In the genomic region with DNA sequence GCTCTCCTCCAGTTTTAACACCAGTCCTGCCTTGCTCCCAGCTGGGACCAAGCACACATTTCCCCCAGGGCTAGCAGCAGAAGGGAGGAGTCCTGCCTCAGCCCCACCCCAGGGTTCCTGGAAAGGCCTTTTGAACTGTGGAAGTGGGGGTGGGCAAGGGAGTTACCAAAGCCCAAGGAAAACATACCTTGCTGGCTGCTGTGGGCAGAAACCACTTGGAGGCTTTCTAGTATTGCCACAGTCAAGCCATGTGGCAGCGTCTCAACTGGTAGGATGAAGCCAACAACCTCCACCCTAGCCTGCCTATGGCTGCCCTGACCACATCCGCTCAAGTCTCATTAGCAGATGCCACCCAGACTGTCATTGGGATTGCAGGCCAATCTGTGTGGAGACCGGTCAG, we compare ENCODE assay signal across 12 mouse cellular contexts. TPM values are rescaled to one million over a fixed set of nuclear protein-coding genes. Genes with fewer than 3 reads are reported as not detected.
DNase-seq lines count a peak whose midpoint lies in the region; ATAC-seq and TF ChIP-seq lines count a peak whose summit lies in the region.
"Had no signal": no experiment of that assay in that cellular context is flagged by ENCODE, and none has a peak within 500 bp of the region (broad histone marks: within the 10 kb centered on the region; RNA-seq: fewer than 3 reads in every experiment).

No protein-coding gene starts in this region.

- no peak overlapping the region for H3K4me3 ChIP-seq in cerebellum, adult 2 months (replicated peaks; ENCODE audit: insufficient read depth, low read depth, low read length)
- H3K4me3 ChIP-seq in macrophage (ENCODE audit: inconsistent target), result no peak overlapping the region
- H3K4me3 ChIP-seq: forebrain, embryonic 13.5 days had no signal

- H3K79me2 ChIP-seq in macrophage (ENCODE audit: inconsistent target), result peaks cover 14% of the 10 kb centered on the region

- TF ChIP-seq POLR2A in cerebellum, adult 2 months (IDR thresholded peaks at IDR 0.05; ENCODE audit: borderline replicate concordance, insufficient read depth, low read length), result no peak

- 30% methylated on average over 3 of the region's 3 CpGs for WGBS in cerebellum, adult 2 months
- WGBS in macrophage (ENCODE audit: missing documents), result 29% methylated on average over 3 of the region's 3 CpGs

- no peak for TF ChIP-seq CTCF in cerebellum, adult 2 months (IDR thresholded peaks at IDR 0.05; ENCODE audit: borderline replicate concordance, insufficient read depth, low read depth, low read length)

- peak; percentile 46 to 47 for DNase-seq in cerebellum, postnatal 10 days
- DNase-seq in cerebellum, adult 2 months, result no peak
- peak; percentile 79 for DNase-seq in CD4-positive helper T cell, adult 2 months (ENCODE audit: low read depth, low spot score)
- no peak for DNase-seq in urinary bladder, adult 18-20 months (ENCODE audit: low spot score in 2 of 2)
- DNase-seq in frontal cortex, postnatal 14 days (ENCODE audit: low spot score in 2 of 2), result no peak
- no peak for DNase-seq in ovary, postnatal 14 days (ENCODE audit: low spot score)
- DNase-seq: kidney, adult 11 months; right cerebral cortex, adult 18-20 months had no signal

- ATAC-seq in granulocyte monocyte progenitor cell, adult 5-6 weeks (replicated peaks; ENCODE audit: poor library complexity, severe bottlenecking), result peak; percentile 50
- ATAC-seq: forebrain, embryonic 13.5 days had no signal

- H3K4me1 ChIP-seq in cerebellum, adult 2 months (ENCODE audit: control insufficient read depth, insufficient read depth, low read length), result no peaks in the 10 kb centered on the region; the same call in 1 of the 2 replicates

- no peak overlapping the region for H3K27ac ChIP-seq in cerebellum, adult 2 months (ENCODE audit: insufficient read depth, low read length)
- H3K27ac ChIP-seq in macrophage, result peak overlapping the region; percentile 68
- H3K27ac ChIP-seq: forebrain, embryonic 13.5 days had no signal

- H3K36me3 ChIP-seq in macrophage (ENCODE audit: inconsistent target), result peaks cover 25% of the 10 kb centered on the region; the same call in 1 of the 2 replicates

- H3K27me3 ChIP-seq in cerebellum, adult 2 months (ENCODE audit: control insufficient read depth, insufficient read depth, low read length), result no peaks in the 10 kb centered on the region

RNA-seq across cellular contexts. Expression of a gene that starts 3.3 kb away (rescaled TPM):
- polyA plus RNA-seq in cerebellum, adult 2 months (2012; rRNA removed), result 0.10 TPM in 2 replicates
- total RNA-seq in granulocyte monocyte progenitor cell, adult 5-6 weeks (2014; fragmentation: Nextera tagmentation), result not detected in 2 replicates
- 1.1 TPM in 1 of 2 replicates, not detected in the other for total RNA-seq in granulocyte monocyte progenitor cell, adult 5-6 weeks (2017)
- total RNA-seq in macrophage (2018; cell fraction: chromatin; rRNA removed), result 1 to 10 TPM in 9 of 26 experiments, under 1 TPM in 10, not detected in 7; 0.31 to 2.4 (median 0.98) TPM
- 1 to 10 TPM in 1 of 26 experiments, under 1 TPM in 22, not detected in 3; 0.10 to 1.0 (median 0.40) TPM for total RNA-seq in macrophage (2018; cell fraction: cytosol; rRNA removed)
- 1 to 10 TPM in 1 of 26 experiments, under 1 TPM in 14, not detected in 11; 0.18 to 1.1 (median 0.66) TPM for total RNA-seq in macrophage (2018; cell fraction: nucleus; rRNA removed)
- polyA plus RNA-seq in macrophage (2018), result 0.25 to 0.59 TPM in 2 of 3 replicates, not detected in the other
- polyA plus RNA-seq: brain, embryonic 14.5 days had no signal

RNA-seq across cellular contexts. Expression of a gene that starts 3.4 kb away (rescaled TPM):
- 25.8 and 28.2 TPM in 2 replicates for polyA plus RNA-seq in cerebellum, adult 2 months (2012; rRNA removed)
- 58.0 and 70.8 TPM in 2 replicates for total RNA-seq in granulocyte monocyte progenitor cell, adult 5-6 weeks (2014; fragmentation: Nextera tagmentation)
- 19.3 and 29.4 TPM in 2 replicates for total RNA-seq in granulocyte monocyte progenitor cell, adult 5-6 weeks (2017)
- total RNA-seq in macrophage (2018; cell fraction: chromatin; rRNA removed), result 100 to 1,000 TPM in 17 of 26 experiments, 10 to 100 TPM in 9; 18.8 to 471 (median 176) TPM
- 100 to 1,000 TPM in 11 of 26 experiments, 10 to 100 TPM in 15; 31.5 to 168 (median 84.8) TPM for total RNA-seq in macrophage (2018; cell fraction: cytosol; rRNA removed)
- 100 to 1,000 TPM in 14 of 26 experiments, 10 to 100 TPM in 12; 22.3 to 199 (median 104) TPM for total RNA-seq in macrophage (2018; cell fraction: nucleus; rRNA removed)
- 67.4 to 90.3 TPM (median 70.9 TPM) in 3 replicates for polyA plus RNA-seq in macrophage (2018)

RNA-seq across cellular contexts. Expression of a gene that starts 17.6 kb away (rescaled TPM):
- polyA plus RNA-seq in cerebellum, adult 2 months (2012; rRNA removed), result 204 and 211 TPM in 2 replicates
- total RNA-seq in granulocyte monocyte progenitor cell, adult 5-6 weeks (2014; fragmentation: Nextera tagmentation), result 10.6 and 19.8 TPM in 2 replicates
- total RNA-seq in granulocyte monocyte progenitor cell, adult 5-6 weeks (2017), result 4.0 and 6.4 TPM in 2 replicates
- 1 to 10 TPM in 23 of 26 experiments, under 1 TPM in 1, not detected in 2; 0.66 to 5.7 (median 3.7) TPM for total RNA-seq in macrophage (2018; cell fraction: chromatin; rRNA removed)
- under 1 TPM; 0.05 to 0.84 (median 0.33) TPM for total RNA-seq in macrophage (2018; cell fraction: cytosol; rRNA removed)
- 10 to 100 TPM in 1 of 26 experiments, 1 to 10 TPM in 24, under 1 TPM in 1; 0.82 to 11.1 (median 4.4) TPM for total RNA-seq in macrophage (2018; cell fraction: nucleus; rRNA removed)
- polyA plus RNA-seq in macrophage (2018), result 0.13 to 1.2 TPM (median 0.70 TPM) in 3 replicates

RNA-seq across cellular contexts. Expression of a gene that starts 19.2 kb away (rescaled TPM):
- 80.8 and 82.5 TPM in 2 replicates for polyA plus RNA-seq in cerebellum, adult 2 months (2012; rRNA removed)
- 46.3 and 48.6 TPM in 2 replicates for total RNA-seq in granulocyte monocyte progenitor cell, adult 5-6 weeks (2014; fragmentation: Nextera tagmentation)
- 13.9 and 17.6 TPM in 2 replicates for total RNA-seq in granulocyte monocyte progenitor cell, adult 5-6 weeks (2017)
- 100 to 1,000 TPM in 24 of 26 experiments, 10 to 100 TPM in 2; 71.9 to 245 (median 168) TPM for total RNA-seq in macrophage (2018; cell fraction: chromatin; rRNA removed)
- 10 to 100 TPM; 65.1 to 86.4 (median 78.3) TPM for total RNA-seq in macrophage (2018; cell fraction: cytosol; rRNA removed)
- 100 to 1,000 TPM in 15 of 26 experiments, 10 to 100 TPM in 11; 55.6 to 160 (median 110) TPM for total RNA-seq in macrophage (2018; cell fraction: nucleus; rRNA removed)
- 54.0 to 74.5 TPM (median 65.4 TPM) in 3 replicates for polyA plus RNA-seq in macrophage (2018)

RNA-seq across cellular contexts. Expression of a gene that starts 30.4 kb away (rescaled TPM):
- polyA plus RNA-seq in cerebellum, adult 2 months (2012; rRNA removed), result 64.7 and 71.7 TPM in 2 replicates
- total RNA-seq in granulocyte monocyte progenitor cell, adult 5-6 weeks (2014; fragmentation: Nextera tagmentation), result 677 and 745 TPM in 2 replicates
- total RNA-seq in granulocyte monocyte progenitor cell, adult 5-6 weeks (2017), result 746 and 991 TPM in 2 replicates
- total RNA-seq in macrophage (2018; cell fraction: chromatin; rRNA removed), result 100 to 1,000 TPM in 1 of 26 experiments, 10 to 100 TPM in 25; 10.4 to 333 (median 30.0) TPM
- 1,000 to 10,000 TPM in 18 of 26 experiments, 100 to 1,000 TPM in 8; 732 to 2,113 (median 1,238) TPM for total RNA-seq in macrophage (2018; cell fraction: cytosol; rRNA removed)
- 100 to 1,000 TPM in 25 of 26 experiments, 10 to 100 TPM in 1; 69.0 to 290 (median 144) TPM for total RNA-seq in macrophage (2018; cell fraction: nucleus; rRNA removed)
- 1,502 to 3,219 TPM (median 3,114 TPM) in 3 replicates for polyA plus RNA-seq in macrophage (2018)

Comparison
In these comparisons a context has a peak if more than half of its experiments do, and no peak if none do; other contexts are left out.
1. DNase-seq: peak in cerebellum, postnatal 10 days (2 of 2) and CD4-positive helper T cell, adult 2 months (single experiment); none in cerebellum, adult 2 months (0 of 2), urinary bladder, adult 18-20 months (0 of 2), frontal cortex, postnatal 14 days (0 of 2) and ovary, postnatal 14 days (single experiment).
2. RNA of a gene that starts 17.6 kb away (polyA plus RNA-seq): 204 to 211 TPM in cerebellum, adult 2 months; 0.13 to 1.2 TPM in macrophage; every median in the first group is over 10 times any median in the second.